Mouse (Mus musculus) erythroblast, embryonic 14.5 days (primary cell): ENCODE data around the gene Gm10563.

Source experiments
- GATA1 ChIP-seq: IDR thresholded peaks from 2 replicates; pipeline ENCODE4 v1.6.1; 2012; ENCODE audit warnings: low read length, inconsistent platforms, mixed read lengths
- TAL1 ChIP-seq: IDR thresholded peaks from 3 replicates; pipeline ENCODE4 v1.6.1; 2012; ENCODE audit warnings: low read length, inconsistent platforms, mixed read lengths

DNA sequence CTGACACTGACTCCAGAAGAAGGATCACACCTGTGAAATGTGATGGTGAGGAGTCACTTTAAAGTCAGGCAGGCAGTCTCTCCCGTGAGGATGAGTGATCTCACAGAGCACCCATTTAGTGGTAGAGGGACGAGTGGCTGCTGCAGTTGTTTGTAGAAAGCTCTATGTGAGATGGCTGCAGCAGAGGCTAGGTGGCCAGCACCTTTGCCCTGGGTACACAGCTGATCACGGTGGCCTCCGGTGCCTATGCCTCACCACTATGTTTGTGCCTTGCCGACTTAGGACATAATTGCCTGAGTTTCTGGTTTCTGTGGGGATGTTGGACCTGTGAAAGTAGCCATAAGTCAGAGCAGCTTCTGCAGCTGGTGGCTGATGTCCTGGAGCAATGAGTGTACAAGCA is 67.5 kb downstream of the Gm10563 start:
- no peak for TF ChIP-seq TAL1
- no peak for TF ChIP-seq GATA1
